Mouse (Mus musculus): ENCODE results near the gene Stat3.

Gene Stat3

GRCm38 (mm10) chr11:100935373-100936355 is 3.7 kb downstream of the Stat3 start:
- in situ Hi-C loops (cut with MboI; ENCODE audit: unreplicated experiment in 2 of 2), result no loop called here

- in situ Hi-C loops (cut with MboI; ENCODE audit: unreplicated experiment in 2 of 2), result no loop called here
Measured at GRCm38 (mm10) chr11:100931254-100931921, 8.0 kb downstream of the Stat3 start.

DNA sequence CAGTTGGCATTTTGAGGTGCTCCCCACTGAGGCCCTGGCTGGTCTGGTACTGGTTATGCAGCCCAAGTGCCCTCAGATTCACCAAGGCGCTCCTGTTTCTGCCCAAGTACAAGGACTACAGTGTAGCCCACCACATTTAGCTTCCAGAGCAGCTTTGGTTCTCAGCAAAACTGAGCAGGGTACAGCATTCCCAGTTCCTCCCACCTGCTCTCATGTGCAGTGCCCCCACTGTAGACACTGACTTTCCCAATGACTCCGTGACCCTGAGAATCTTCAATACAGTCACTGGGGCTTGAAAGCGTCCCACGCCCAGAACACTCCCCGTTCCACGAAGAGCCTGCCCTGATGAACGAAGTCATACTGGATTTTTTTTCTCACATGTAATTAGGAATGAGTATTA is 8.7 kb downstream of the Stat3 start:
- in situ Hi-C loops (cut with MboI; ENCODE audit: unreplicated experiment in 2 of 2), result no loop called here

DNA sequence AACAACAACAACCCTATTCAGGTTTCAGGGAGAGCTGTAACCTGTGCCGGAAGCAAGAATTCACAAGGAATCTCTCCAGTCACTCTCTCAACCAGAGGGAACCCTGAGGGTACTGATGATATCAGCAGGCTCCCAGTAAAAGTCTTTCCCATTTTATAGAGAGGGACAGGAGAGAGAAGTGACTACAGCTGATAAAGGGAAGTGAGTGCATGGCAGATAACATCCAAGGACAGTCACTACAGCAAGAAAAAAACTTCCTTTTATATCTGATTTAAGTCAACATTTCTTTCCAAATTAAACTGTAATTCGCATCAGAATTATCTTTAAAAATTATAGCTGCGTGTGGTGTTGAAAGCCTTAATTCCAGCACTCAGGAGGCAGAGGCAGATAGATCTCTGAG is 12.0 kb downstream of the Stat3 start:
- in situ Hi-C loops (cut with MboI; ENCODE audit: unreplicated experiment in 2 of 2), result no loop called here

GRCm38 (mm10) chr11:100924386-100924919 is 14.9 kb downstream of the Stat3 start:
- in situ Hi-C loops (cut with MboI; ENCODE audit: unreplicated experiment in 2 of 2), result no loop called here

- in situ Hi-C loops (cut with MboI; ENCODE audit: unreplicated experiment in 2 of 2), result no loop called here
Measured at GRCm38 (mm10) chr11:100920887-100921624, 18.3 kb downstream of the Stat3 start.

GRCm38 (mm10) chr11:100918007-100918406 is 21.3 kb downstream of the Stat3 start:
- in situ Hi-C loops (cut with MboI; ENCODE audit: unreplicated experiment in 2 of 2), result no loop called here

GRCm38 (mm10) chr11:100916432-100916971 is 22.8 kb downstream of the Stat3 start:
- in situ Hi-C loops (cut with MboI; ENCODE audit: unreplicated experiment in 2 of 2), result no loop called here

GRCm38 (mm10) chr11:100915063-100915462 is 24.3 kb downstream of the Stat3 start:
- in situ Hi-C loops (cut with MboI; ENCODE audit: unreplicated experiment in 2 of 2), result no loop called here

GRCm38 (mm10) chr11:100914415-100914814 is 24.9 kb downstream of the Stat3 start:
- in situ Hi-C loops (cut with MboI; ENCODE audit: unreplicated experiment in 2 of 2), result no loop called here

- in situ Hi-C loops (cut with MboI; ENCODE audit: unreplicated experiment in 2 of 2), result no loop called here
Measured at GRCm38 (mm10) chr11:100912401-100913155, 26.8 kb downstream of the Stat3 start.

- in situ Hi-C loops (cut with MboI; ENCODE audit: unreplicated experiment in 2 of 2), result no loop called here
Measured at GRCm38 (mm10) chr11:100908567-100908966, 30.8 kb downstream of the Stat3 start.

GRCm38 (mm10) chr11:100908112-100908511 is 31.2 kb downstream of the Stat3 start:
- in situ Hi-C loops (cut with MboI; ENCODE audit: unreplicated experiment in 2 of 2), result no loop called here

GRCm38 (mm10) chr11:100906885-100907284 is 32.5 kb downstream of the Stat3 start:
- in situ Hi-C loops (cut with MboI; ENCODE audit: unreplicated experiment in 2 of 2), result no loop called here

GRCm38 (mm10) chr11:100905929-100906328 is 33.4 kb downstream of the Stat3 start:
- in situ Hi-C loops (cut with MboI; ENCODE audit: unreplicated experiment in 2 of 2), result no loop called here

DNA sequence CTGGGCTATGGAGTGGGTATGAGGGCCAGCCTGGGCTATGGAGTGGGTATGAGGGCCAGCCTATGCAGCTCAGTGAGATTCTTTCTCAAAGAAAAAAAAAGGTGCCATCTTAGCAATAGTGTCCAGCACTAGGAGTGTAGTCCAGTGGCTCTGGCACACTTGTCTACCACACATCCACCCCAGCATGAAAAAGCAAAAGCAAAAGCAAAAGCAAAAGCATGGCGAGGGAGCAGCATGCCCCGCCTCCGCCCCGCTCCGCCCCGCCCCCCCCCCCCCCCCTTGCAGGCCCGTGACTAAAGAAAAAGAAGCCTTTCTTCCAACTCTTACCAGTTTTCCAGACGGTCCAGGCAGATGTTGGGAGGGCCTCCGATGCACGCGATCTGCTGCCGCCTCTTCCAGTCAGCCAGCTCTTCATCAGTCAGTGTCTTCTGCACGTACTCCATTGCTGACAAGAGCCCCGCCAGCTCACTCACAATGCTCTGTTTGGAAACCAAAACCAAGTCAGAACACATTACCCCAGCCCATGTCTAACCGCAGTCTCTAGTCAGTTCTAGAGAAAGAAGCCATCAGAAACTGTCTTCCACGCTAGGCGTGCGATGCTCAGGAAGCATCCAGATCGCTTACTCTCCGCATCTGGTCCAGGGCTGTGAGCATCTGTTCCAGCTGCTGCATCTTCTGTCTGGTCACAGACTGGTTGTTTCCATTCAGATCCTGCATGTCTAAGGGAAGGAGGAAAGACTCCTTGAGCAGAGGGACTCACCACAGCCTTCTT is 34.6 kb downstream of the Stat3 start:
- in situ Hi-C loops (cut with MboI; ENCODE audit: unreplicated experiment in 2 of 2), result no loop called here

- in situ Hi-C loops (cut with MboI; ENCODE audit: unreplicated experiment in 2 of 2), result loop anchor here in 1 of 2 experiments (10.0 kb wide), 1 partner anchor 544 kb away; the partner anchor contains the start of gene Hap1
Measured at GRCm38 (mm10) chr11:100898441-100899199, 40.7 kb downstream of the Stat3 start.
